Mouse (Mus musculus) midbrain, embryonic 11.5 days (tissue): ENCODE results near the gene Nek11. TPM values are rescaled to one million over a fixed set of nuclear protein-coding genes. Genes with fewer than 3 reads are reported as not detected.

Experiments used
- ATAC-seq: fragments of 200-750 bp; cut with Nextera tagmentation; 2 replicates; pipeline ENCODE4 v1.8.0; 2017; ENCODE audit warnings: moderate TSS enrichment, moderate library complexity; ENCODE audit not compliant: low FRiP score
- DNase-seq: peaks from one replicate; pipeline ENCODE4 v3.0.0; 2015; ENCODE audit warnings: low spot score; ENCODE audit errors: missing footprints
- H3K27ac ChIP-seq: fragments of 300-500 bp; sonication (generic); 2 replicates; pipeline ENCODE4 v1.5.1; 2014; ENCODE audit warnings: low read depth, low read length
- H3K27me3 ChIP-seq: fragments of 300-500 bp; sonication (generic); 2 replicates; pipeline ENCODE4 v1.6.1; 2014; ENCODE audit warnings: mild to moderate bottlenecking, low read length, moderate library complexity, mixed read lengths; ENCODE audit not compliant: control insufficient read depth, insufficient read depth
- H3K36me3 ChIP-seq: fragments of 300-500 bp; sonication (generic); 2 replicates; pipeline ENCODE4 v1.6.1; 2014; ENCODE audit warnings: mild to moderate bottlenecking, low read length, moderate library complexity, mixed read lengths; ENCODE audit not compliant: control insufficient read depth, insufficient read depth
- H3K4me1 ChIP-seq: fragments of 300-500 bp; sonication (generic); 2 replicates; pipeline ENCODE4 v1.6.1; 2014; ENCODE audit warnings: low read length; ENCODE audit not compliant: control insufficient read depth, insufficient read depth
- H3K4me2 ChIP-seq: fragments of 300-500 bp; sonication (generic); 2 replicates; pipeline ENCODE4 v1.6.1; 2014; ENCODE audit warnings: mild to moderate bottlenecking, moderate library complexity
- H3K4me3 ChIP-seq: fragments of 300-500 bp; sonication (generic); 2 replicates; pipeline ENCODE4 v1.5.1; 2014; ENCODE audit warnings: low read depth, low read length
- H3K9ac ChIP-seq: fragments of 300-500 bp; sonication (generic); 2 replicates; pipeline ENCODE4 v1.6.1; 2014; ENCODE audit warnings: low read length
- H3K9me3 ChIP-seq: fragments of 300-500 bp; sonication (generic); 2 replicates; pipeline ENCODE4 v1.6.1; 2016; ENCODE audit warnings: low read length; ENCODE audit not compliant: control insufficient read depth
- WGBS: fragments of 180-500 bp; shearing (Covaris S2); extraction: QIAGEN DNeasy Blood & Tissue Kit; methylation state at CpG from one replicate; pipeline ENCODE4 v1.1.7; 2014; 5-methylcytosine and 5-hydroxymethylcytosine counted together
- polyA plus RNA-seq: library from polyadenylated mRNA; unstranded; fragments of >200 nt; fragmentation: Nextera tagmentation; extraction: Ambion mirVana; gene quantifications from 2 replicates; pipeline ENCODE4 v1.2.1, GENCODE M21; 2014

The Nek11 gene
- polyA plus RNA-seq, 1 experiment from 2014 or later, result 0.79 TPM

- Histone ChIP-seq H3K27ac (no peak overlapping the region), H3K4me3 (no peak overlapping the region), H3K36me3 (no peaks in the 10 kb centered on the region), H3K4me1 (no peaks in the 10 kb centered on the region), H3K4me2 (no peak overlapping the region), H3K9me3 (no peaks in the 10 kb centered on the region), H3K27me3 (no peaks in the 10 kb centered on the region), H3K9ac (no peak overlapping the region)
- 80% methylated on average over 4 of the region's 4 CpGs for WGBS
- ATAC-seq, result no peak
- DNase-seq, result no peak
Observed at GRCm38 (mm10) chr9:105252349-105253041, 142.8 kb downstream of the Nek11 start.

- Histone ChIP-seq H3K27me3 (no peaks in the 10 kb centered on the region), H3K9me3 (no peaks in the 10 kb centered on the region), H3K27ac (no peak overlapping the region), H3K36me3 (no peaks in the 10 kb centered on the region), H3K4me1 (no peaks in the 10 kb centered on the region), H3K4me2 (no peak overlapping the region), H3K9ac (no peak overlapping the region), H3K4me3 (no peak overlapping the region)
- 98% methylated on average over 4 of the region's 4 CpGs for WGBS
- ATAC-seq (no peak), DNase-seq (no peak)
Observed at GRCm38 (mm10) chr9:105251256-105251655, 144.1 kb downstream of the Nek11 start.

- H3K4me3 ChIP-seq, result no peak overlapping the region
- H3K4me2 ChIP-seq, result no peak overlapping the region
- H3K36me3 ChIP-seq, result no peaks in the 10 kb centered on the region
- 31% methylated on average over 5 of the region's 5 CpGs for WGBS
- H3K9ac ChIP-seq, result no peak overlapping the region
- H3K4me1 ChIP-seq, result no peaks in the 10 kb centered on the region
- DNase-seq (peak; percentile 84), ATAC-seq (no peak)
- no peaks in the 10 kb centered on the region for H3K27me3 ChIP-seq
- no peaks in the 10 kb centered on the region for H3K9me3 ChIP-seq
- no peak overlapping the region for H3K27ac ChIP-seq
Observed at GRCm38 (mm10) chr9:105244024-105244423, 151.3 kb downstream of the Nek11 start.

- DNase-seq (no peak), ATAC-seq (no peak)
- no peak overlapping the region for H3K9ac ChIP-seq
- H3K4me1 ChIP-seq, result no peaks in the 10 kb centered on the region
- H3K4me3 ChIP-seq, result no peak overlapping the region
- 60% methylated on average over 4 of the region's 4 CpGs for WGBS
- no peak overlapping the region for H3K4me2 ChIP-seq
- no peak overlapping the region for H3K27ac ChIP-seq
- no peaks in the 10 kb centered on the region for H3K27me3 ChIP-seq
- H3K36me3 ChIP-seq, result no peaks in the 10 kb centered on the region
- no peaks in the 10 kb centered on the region for H3K9me3 ChIP-seq
Observed at GRCm38 (mm10) chr9:105214434-105214833, 180.9 kb downstream of the Nek11 start.

GRCm38 (mm10) chr9:105200305-105200704, 195.0 kb downstream of the Nek11 start:
- H3K9ac ChIP-seq, result no peak overlapping the region
- DNase-seq, result no peak
- no peaks in the 10 kb centered on the region for H3K9me3 ChIP-seq
- no peak overlapping the region for H3K27ac ChIP-seq
- H3K4me3 ChIP-seq, result no peak overlapping the region
- ATAC-seq, result no peak
- no peaks in the 10 kb centered on the region for H3K27me3 ChIP-seq
- WGBS, result 56% methylated on average over 1 of the region's 1 CpGs
- 0 out of 2 replicates have a peak, but pooled peaks cover 2% of the 10 kb centered on the region for H3K4me1 ChIP-seq
- H3K4me2 ChIP-seq, result no peak overlapping the region
- no peaks in the 10 kb centered on the region for H3K36me3 ChIP-seq

GRCm38 (mm10) chr9:105186725-105187124, 208.6 kb downstream of the Nek11 start:
- ATAC-seq, result no peak
- WGBS, result 84% methylated on average over 3 of the region's 3 CpGs
- Histone ChIP-seq H3K4me1 (no peaks in the 10 kb centered on the region), H3K27me3 (no peaks in the 10 kb centered on the region), H3K36me3 (no peaks in the 10 kb centered on the region), H3K27ac (no peak overlapping the region), H3K9me3 (no peaks in the 10 kb centered on the region), H3K4me2 (no peak overlapping the region), H3K4me3 (no peak overlapping the region), H3K9ac (no peak overlapping the region)
- DNase-seq, result no peak

GRCm38 (mm10) chr9:105182392-105182791, 212.9 kb downstream of the Nek11 start:
- Histone ChIP-seq H3K27ac (no peak overlapping the region), H3K27me3 (no peaks in the 10 kb centered on the region), H3K4me3 (no peak overlapping the region), H3K4me1 (no peaks in the 10 kb centered on the region), H3K9ac (no peak overlapping the region), H3K4me2 (no peak overlapping the region), H3K36me3 (no peaks in the 10 kb centered on the region), H3K9me3 (no peaks in the 10 kb centered on the region)
- DNase-seq (no peak), ATAC-seq (no peak)
- 90% methylated on average over 3 of the region's 3 CpGs for WGBS

GRCm38 (mm10) chr9:105144992-105145391, 250.3 kb downstream of the Nek11 start, which contains the start of gene 1700080E11Rik:
1700080E11Rik (minus strand) TSS chr9:105145092.
- DNase-seq (no peak), ATAC-seq (no peak)
- Histone ChIP-seq H3K4me1 (no peaks in the 10 kb centered on the region), H3K27me3 (no peaks in the 10 kb centered on the region), H3K27ac (no peak within 1 kb of the TSS), H3K36me3 (no peaks in the 10 kb centered on the region), H3K9ac (no peak within 1 kb of the TSS), H3K4me2 (no peak within 1 kb of the TSS), H3K4me3 (no peak within 1 kb of the TSS), H3K9me3 (no peaks in the 10 kb centered on the region)
- 80% methylated on average over 6 of the region's 6 CpGs for WGBS

- H3K27me3 ChIP-seq, result no peaks in the 10 kb centered on the region
- DNase-seq (no peak), ATAC-seq (no peak)
- WGBS, result 83% methylated on average over 6 of the region's 6 CpGs
- H3K36me3 ChIP-seq, result no peaks in the 10 kb centered on the region
- no peak overlapping the region for H3K4me2 ChIP-seq
- no peaks in the 10 kb centered on the region for H3K9me3 ChIP-seq
- H3K4me3 ChIP-seq, result no peak overlapping the region
- no peak overlapping the region for H3K9ac ChIP-seq
- no peak overlapping the region for H3K27ac ChIP-seq
- H3K4me1 ChIP-seq, result no peaks in the 10 kb centered on the region
Observed at GRCm38 (mm10) chr9:105139204-105139603, 256.1 kb downstream of the Nek11 start.
